Mouse (Mus musculus): ENCODE measurements around the gene Mapkapk3.
A peak's percentile ranks its signal among the peaks of the same experiment; 100 is the strongest.

The Mapkapk3 gene

GRCm38 (mm10) chr9:107288711-107289110 is 966 bp downstream of the Mapkapk3 start:
- DNase-seq = no peak

- DNase-seq = no peak
Measured at GRCm38 (mm10) chr9:107288105-107288650, 1.5 kb downstream of the Mapkapk3 start.

- DNase-seq = no peak
Measured at GRCm38 (mm10) chr9:107287294-107287693, 2.4 kb downstream of the Mapkapk3 start.

- DNase-seq = peak in 1 of 2 experiments; percentile 47
Measured at GRCm38 (mm10) chr9:107285009-107285408, 4.7 kb downstream of the Mapkapk3 start.

GRCm38 (mm10) chr9:107282951-107283350 is 6.7 kb downstream of the Mapkapk3 start:
- DNase-seq = no peak

- no peak for DNase-seq
Measured at GRCm38 (mm10) chr9:107281241-107281987, 8.3 kb downstream of the Mapkapk3 start.

- no peak for DNase-seq
Measured at GRCm38 (mm10) chr9:107280322-107281027, 9.2 kb downstream of the Mapkapk3 start.

- DNase-seq = no peak
Measured at GRCm38 (mm10) chr9:107279378-107280321, 10.0 kb downstream of the Mapkapk3 start.

- DNase-seq = peak; percentile 79 to 83
Measured at GRCm38 (mm10) chr9:107278527-107279377, 10.9 kb downstream of the Mapkapk3 start.

GRCm38 (mm10) chr9:107278126-107278525 is 11.6 kb downstream of the Mapkapk3 start:
- peak; percentile 56 to 60 for DNase-seq

GRCm38 (mm10) chr9:107277603-107278002 is 12.1 kb downstream of the Mapkapk3 start:
- DNase-seq = no peak

- DNase-seq = peak in 1 of 2 experiments; percentile 52
Measured at GRCm38 (mm10) chr9:107275710-107276109, 14.0 kb downstream of the Mapkapk3 start.

- DNase-seq = no peak
Measured at GRCm38 (mm10) chr9:107274751-107275150, 14.9 kb downstream of the Mapkapk3 start.

GRCm38 (mm10) chr9:107273184-107273583 is 16.5 kb downstream of the Mapkapk3 start:
- DNase-seq = no peak

GRCm38 (mm10) chr9:107272284-107272683 is 17.4 kb downstream of the Mapkapk3 start:
- no peak for DNase-seq

- no peak for DNase-seq
Measured at GRCm38 (mm10) chr9:107271177-107271938, 18.3 kb downstream of the Mapkapk3 start.

GRCm38 (mm10) chr9:107269772-107270171 is 19.9 kb downstream of the Mapkapk3 start:
- no peak for DNase-seq

- DNase-seq = no peak
Measured at GRCm38 (mm10) chr9:107267721-107268402, 21.8 kb downstream of the Mapkapk3 start.

GRCm38 (mm10) chr9:107267028-107267427 is 22.6 kb downstream of the Mapkapk3 start:
- no peak for DNase-seq

GRCm38 (mm10) chr9:107264731-107265130 is 24.9 kb downstream of the Mapkapk3 start:
- no peak for DNase-seq
